Mouse (Mus musculus) liver, embryonic 12.5 days (tissue): ENCODE data around the gene Adss. TPM values are rescaled to one million over a fixed set of nuclear protein-coding genes. Genes with fewer than 3 reads are reported as not detected.
"Not testable (repeated sequence)": the region's sequence is repeated elsewhere in the genome, so short reads cannot be mapped to it uniquely, and the experiment has no call there.

ENCODE experiments used
- ATAC-seq: fragments of 200-750 bp; cut with Nextera tagmentation; 2 replicates; pipeline ENCODE4 v1.8.0; 2017; ENCODE audit warnings: moderate number of reproducible peaks, mild to moderate bottlenecking, moderate library complexity
- H3K27ac ChIP-seq: fragments of 300-500 bp; sonication (generic); 2 replicates; pipeline ENCODE4 v1.5.1; 2016; ENCODE audit warnings: mild to moderate bottlenecking
- H3K27me3 ChIP-seq: fragments of 300-500 bp; sonication (generic); replicated peaks from 2 replicates; pipeline ENCODE4 v1.6.1; 2016; ENCODE audit warnings: mild to moderate bottlenecking, moderate library complexity
- H3K36me3 ChIP-seq: fragments of 300-500 bp; sonication (generic); 2 replicates; pipeline ENCODE4 v1.6.1; 2016; ENCODE audit warnings: mild to moderate bottlenecking, moderate library complexity
- H3K4me1 ChIP-seq: fragments of 300-500 bp; sonication (generic); 2 replicates; pipeline ENCODE4 v1.6.1; 2016
- H3K4me2 ChIP-seq: fragments of 300-500 bp; sonication (generic); 2 replicates; pipeline ENCODE4 v1.6.1; 2016; ENCODE audit warnings: mild to moderate bottlenecking, moderate library complexity
- H3K4me3 ChIP-seq: fragments of 300-500 bp; sonication (generic); 2 replicates; pipeline ENCODE4 v1.5.1; 2016; ENCODE audit warnings: mild to moderate bottlenecking, moderate library complexity
- H3K9ac ChIP-seq: fragments of 300-500 bp; sonication (generic); 2 replicates; pipeline ENCODE4 v1.6.1; 2016; ENCODE audit warnings: mild to moderate bottlenecking, moderate library complexity
- H3K9me3 ChIP-seq: fragments of 300-500 bp; sonication (generic); replicated peaks from 2 replicates; pipeline ENCODE4 v1.6.1; 2016; ENCODE audit warnings: mild to moderate bottlenecking, moderate library complexity
- WGBS: fragments of 180-500 bp; shearing (Covaris S2); methylation state at CpG from one replicate; pipeline ENCODE4 v1.1.7; 2016; ENCODE audit not compliant: insufficient replicate concordance; 5-methylcytosine and 5-hydroxymethylcytosine counted together
- polyA plus RNA-seq: library from polyadenylated mRNA; unstranded; fragments of >200 nt; fragmentation: Nextera tagmentation; extraction: Ambion mirVana; gene quantifications from 2 replicates; pipeline ENCODE4 v1.2.1, GENCODE M21; 2016

Gene Adss
- 23.7 and 25.4 TPM in 2 replicates for polyA plus RNA-seq

- Histone ChIP-seq H3K9ac (peak within 1 kb of the TSS; percentile 95), H3K36me3 (no peaks in the 10 kb centered on the region), H3K9me3 (no peaks in the 10 kb centered on the region), H3K27me3 (0 out of 2 replicates have a peak, but pooled peaks cover 5% of the 10 kb centered on the region), H3K4me3 (peak within 1 kb of the TSS; percentile 93), H3K4me2 (peak within 1 kb of the TSS; percentile 90), H3K4me1 (peaks cover 34% of the 10 kb centered on the region), H3K27ac (peak within 1 kb of the TSS; percentile 95)
- WGBS, result under 1% methylated on average over 62 of the region's 64 CpGs
- ATAC-seq, result peak; percentile 99
Observed at GRCm38 (mm10) chr1:177796193-177796939, at the start of gene Adss. Gene Adss, minus strand, starts transcription at chr1:177796511.

- H3K9ac ChIP-seq, H3K4me1 ChIP-seq, ATAC-seq, H3K27me3 ChIP-seq, H3K4me2 ChIP-seq, H3K9me3 ChIP-seq, H3K4me3 ChIP-seq, H3K36me3 ChIP-seq, H3K27ac ChIP-seq: not testable (repeated sequence)
- WGBS, result 10% methylated on average over 3 of the region's 3 CpGs
Observed at GRCm38 (mm10) chr1:177845812-177846211, 49.5 kb upstream of the Adss start.

GRCm38 (mm10) chr1:177827776-177828175, 31.5 kb upstream of the Adss start:
- not testable (repeated sequence) for H3K36me3 ChIP-seq, H3K9ac ChIP-seq, H3K27ac ChIP-seq, H3K4me2 ChIP-seq, ATAC-seq, H3K4me1 ChIP-seq, H3K27me3 ChIP-seq, H3K4me3 ChIP-seq, H3K9me3 ChIP-seq
- WGBS, result 63% methylated on average over 4 of the region's 4 CpGs

- not testable (repeated sequence) for H3K4me1 ChIP-seq, H3K36me3 ChIP-seq, H3K9me3 ChIP-seq, H3K4me3 ChIP-seq, H3K4me2 ChIP-seq, H3K27me3 ChIP-seq, ATAC-seq, H3K27ac ChIP-seq, H3K9ac ChIP-seq
- 11% methylated on average over 1 of the region's 1 CpGs for WGBS
Observed at GRCm38 (mm10) chr1:177806772-177807171, 10.5 kb upstream of the Adss start.

- Histone ChIP-seq H3K27me3 (0 out of 2 replicates have a peak, but pooled peaks cover 5% of the 10 kb centered on the region), H3K27ac (no peak overlapping the region), H3K4me1 (no peaks in the 10 kb centered on the region), H3K36me3 (no peaks in the 10 kb centered on the region), H3K4me3 (no peak overlapping the region), H3K9me3 (no peaks in the 10 kb centered on the region), H3K9ac (no peak overlapping the region), H3K4me2 (no peak overlapping the region)
- no peak for ATAC-seq
- WGBS, result 52% methylated on average over 2 of the region's 2 CpGs
Observed at GRCm38 (mm10) chr1:177803511-177803910, 7.2 kb upstream of the Adss start.

- 52% methylated on average over 8 of the region's 8 CpGs for WGBS
- no peak for ATAC-seq
- H3K9me3 ChIP-seq, result no peaks in the 10 kb centered on the region
- peak overlapping the region; percentile 93; the same call in 1 of the 2 replicates for H3K4me3 ChIP-seq
- H3K27me3 ChIP-seq, result 0 out of 2 replicates have a peak, but pooled peaks cover 5% of the 10 kb centered on the region
- H3K4me2 ChIP-seq, result peak overlapping the region; percentile 63
- H3K4me1 ChIP-seq, result peaks cover 33% of the 10 kb centered on the region
- H3K9ac ChIP-seq, result no peak overlapping the region; the same call in 1 of the 2 replicates
- H3K36me3 ChIP-seq, result no peaks in the 10 kb centered on the region
- H3K27ac ChIP-seq, result no peak overlapping the region; the same call in 1 of the 2 replicates
Observed at GRCm38 (mm10) chr1:177797151-177797755, 942 bp upstream of the Adss start.

- no peak for ATAC-seq
- H3K27me3 ChIP-seq, result 0 out of 2 replicates have a peak, but pooled peaks cover 5% of the 10 kb centered on the region
- H3K4me2 ChIP-seq, result peak overlapping the region; percentile 90
- H3K27ac ChIP-seq, result peak overlapping the region; percentile 95
- peaks cover 34% of the 10 kb centered on the region for H3K4me1 ChIP-seq
- H3K9me3 ChIP-seq, result no peaks in the 10 kb centered on the region
- H3K36me3 ChIP-seq, result no peaks in the 10 kb centered on the region; the same call in 1 of the 2 replicates
- H3K9ac ChIP-seq, result peak overlapping the region; percentile 95
- peak overlapping the region; percentile 93 for H3K4me3 ChIP-seq
- under 1% methylated on average over 41 of the region's 41 CpGs for whole genome bisulfite sequencing
Observed at GRCm38 (mm10) chr1:177795421-177796192, 704 bp downstream of the Adss start.

GRCm38 (mm10) chr1:177794866-177795265, 1.4 kb downstream of the Adss start:
- H3K4me3 ChIP-seq, result peak overlapping the region; percentile 93
- 0 out of 2 replicates have a peak overlapping the region, but pooled peaks have one; percentile 8 for H3K27ac ChIP-seq
- H3K4me2 ChIP-seq, result peak overlapping the region; percentile 90
- H3K9me3 ChIP-seq, result 0 out of 2 replicates have a peak, but pooled peaks cover 2% of the 10 kb centered on the region
- ATAC-seq, result no peak
- H3K27me3 ChIP-seq, result 0 out of 2 replicates have a peak, but pooled peaks cover 5% of the 10 kb centered on the region
- H3K36me3 ChIP-seq, result peaks cover 6% of the 10 kb centered on the region; the same call in 1 of the 2 replicates
- H3K4me1 ChIP-seq, result peaks cover 34% of the 10 kb centered on the region
- peak overlapping the region; percentile 95 for H3K9ac ChIP-seq
- WGBS, result 8% methylated on average over 8 of the region's 8 CpGs

GRCm38 (mm10) chr1:177792835-177793234, 3.5 kb downstream of the Adss start:
- Histone ChIP-seq H3K4me3 (no peak overlapping the region), H3K27me3 (no peaks in the 10 kb centered on the region), H3K9ac (no peak overlapping the region), H3K27ac (no peak overlapping the region), H3K4me1 (peaks cover 37% of the 10 kb centered on the region), H3K9me3 (peaks cover 10% of the 10 kb centered on the region; the same call in 1 of the 2 replicates), H3K36me3 (peaks cover 14% of the 10 kb centered on the region; the same call in 1 of the 2 replicates), H3K4me2 (no peak overlapping the region)
- WGBS, result 80% methylated on average over 3 of the region's 3 CpGs
- ATAC-seq, result no peak

- Histone ChIP-seq H3K9me3 (no peaks in the 10 kb centered on the region), H3K4me3 (no peak overlapping the region), H3K4me1 (no peaks in the 10 kb centered on the region), H3K36me3 (peaks cover 66% of the 10 kb centered on the region), H3K27me3 (no peaks in the 10 kb centered on the region), H3K9ac (no peak overlapping the region), H3K4me2 (no peak overlapping the region), H3K27ac (no peak overlapping the region)
- no peak for ATAC-seq
- WGBS, result 76% methylated on average over 2 of the region's 2 CpGs
Observed at GRCm38 (mm10) chr1:177777397-177777796, 18.9 kb downstream of the Adss start.

- no peak for ATAC-seq
- no peaks in the 10 kb centered on the region for H3K27me3 ChIP-seq
- H3K27ac ChIP-seq, result no peak overlapping the region
- H3K4me1 ChIP-seq, result no peaks in the 10 kb centered on the region
- H3K9me3 ChIP-seq, result no peaks in the 10 kb centered on the region
- H3K36me3 ChIP-seq, result peaks cover 77% of the 10 kb centered on the region
- H3K9ac ChIP-seq, result no peak overlapping the region
- H3K4me3 ChIP-seq, result no peak overlapping the region
- no peak overlapping the region for H3K4me2 ChIP-seq
Observed at GRCm38 (mm10) chr1:177768931-177769330, 27.4 kb downstream of the Adss start.
